Comparison of ENCODE assay signal across 10 mouse cellular contexts in the genomic region with DNA sequence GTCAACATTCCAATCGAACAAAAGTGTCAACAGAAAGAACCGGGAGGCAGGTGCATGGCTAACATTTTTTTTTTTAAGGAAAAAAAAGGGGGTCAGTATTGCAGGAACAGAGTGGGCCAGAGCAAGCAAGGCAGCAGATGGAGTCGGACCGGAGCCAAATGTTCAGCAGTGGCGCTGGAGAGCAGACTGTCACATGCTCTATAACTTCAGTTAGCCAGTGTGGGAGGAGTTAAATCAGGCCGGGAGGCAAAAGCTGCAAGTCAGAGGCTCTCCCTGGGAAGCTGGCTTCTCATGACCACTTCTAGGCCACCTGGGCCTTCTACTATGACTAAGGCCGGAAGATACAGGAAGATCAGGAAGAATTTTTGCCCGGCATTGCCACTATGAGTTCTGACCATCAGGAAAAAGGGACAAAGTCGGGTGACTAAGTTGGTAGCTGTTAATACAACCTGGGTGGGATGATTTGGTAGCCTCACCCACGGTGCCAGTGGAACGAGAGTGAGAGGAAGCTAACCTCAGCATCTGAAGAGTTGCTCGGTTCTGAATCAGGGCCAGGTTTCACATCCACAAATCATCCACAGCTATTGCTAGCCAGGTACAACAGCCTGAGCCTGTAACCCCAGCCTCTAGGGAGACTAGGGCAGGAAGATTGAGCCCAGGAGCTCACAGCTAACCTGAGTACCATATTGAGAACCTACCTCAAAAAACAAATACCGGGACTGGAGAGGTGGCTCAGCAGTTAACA. TPM values are rescaled to one million over a fixed set of nuclear protein-coding genes. Genes with fewer than 3 reads are reported as not detected.
DNase-seq lines count a peak whose midpoint lies in the region; ATAC-seq and TF ChIP-seq lines count a peak whose summit lies in the region.
"Had no signal": no experiment of that assay in that cellular context is flagged by ENCODE, and none has a peak within 500 bp of the region (broad histone marks: within the 10 kb centered on the region; RNA-seq: fewer than 3 reads in every experiment).

No protein-coding gene starts in this region.

- H3K27me3 ChIP-seq in lung, postnatal 0 days (replicated peaks; ENCODE audit: insufficient read depth, low read length), result no peaks in the 10 kb centered on the region
- no peaks in the 10 kb centered on the region for H3K27me3 ChIP-seq in kidney, postnatal 0 days (ENCODE audit: insufficient read depth, low read length)

- TF ChIP-seq EP300 in lung, postnatal 0 days (IDR thresholded peaks at IDR 0.05), result no peak

- peak; percentile 32 for DNase-seq in adrenal gland, postnatal 25 days
- no peak for DNase-seq in adrenal gland, adult (ENCODE audit: inconsistent age in 2 of 2, low spot score in 1 of 2)
- DNase-seq in lung, postnatal 0 days (ENCODE audit: low spot score), result peak; percentile 40
- DNase-seq in lung, adult 18-20 months, result no peak
- peak; percentile 40 for DNase-seq in kidney, postnatal 0 days (ENCODE audit: low spot score)
- DNase-seq in right cerebral cortex, postnatal 10 days (ENCODE audit: low spot score in 2 of 2), result peak; percentile 79 to 81
- DNase-seq in c-Kit-positive CD71-positive TER-119-positive erythroid progenitor cells, embryonic 14.5 days (ENCODE audit: low spot score), result no peak

- H3K36me3 ChIP-seq in lung, postnatal 0 days (ENCODE audit: insufficient read depth, low read length), result no peaks in the 10 kb centered on the region
- no peaks in the 10 kb centered on the region for H3K36me3 ChIP-seq in kidney, postnatal 0 days (ENCODE audit: insufficient read depth, low read length)

- no peak overlapping the region for H3K27ac ChIP-seq in lung, postnatal 0 days (ENCODE audit: low read length)
- H3K27ac ChIP-seq in kidney, postnatal 0 days, result no peak overlapping the region

- no peaks in the 10 kb centered on the region for H3K4me1 ChIP-seq in lung, postnatal 0 days (ENCODE audit: insufficient read depth, low read depth, low read length)
- no peaks in the 10 kb centered on the region for H3K4me1 ChIP-seq in kidney, postnatal 0 days (replicated peaks; ENCODE audit: insufficient read depth, low read length)

- no peak overlapping the region for H3K4me2 ChIP-seq in lung, postnatal 0 days (replicated peaks; ENCODE audit: low read depth, low read length)
- H3K4me2 ChIP-seq in kidney, postnatal 0 days (ENCODE audit: low read length), result no peak overlapping the region

- peak; percentile 5; the same call in 1 of the 2 replicates for TF ChIP-seq CTCF in lung, postnatal 0 days (IDR thresholded peaks at IDR 0.05)
- TF ChIP-seq CTCF in kidney, postnatal 0 days (IDR thresholded peaks at IDR 0.05; ENCODE audit: low read depth), result no peak

- no peak for ATAC-seq in lung, postnatal 0 days
- ATAC-seq in kidney, postnatal 0 days (replicated peaks; ENCODE audit: low FRiP score, low read depth), result no peak
- no peak for ATAC-seq in activated CD4-positive, CD25-positive, alpha-beta regulatory T cell, adult 4 months

- WGBS in lung, postnatal 0 days, result 67% methylated on average over 13 of the region's 13 CpGs
- 65% methylated on average over 13 of the region's 13 CpGs for WGBS in kidney, postnatal 0 days

- no peak overlapping the region for H3K9ac ChIP-seq in lung, postnatal 0 days (replicated peaks; ENCODE audit: low read depth)
- no peak overlapping the region for H3K9ac ChIP-seq in kidney, postnatal 0 days (ENCODE audit: low read depth, low read length)

- H3K9me3 ChIP-seq in lung, postnatal 0 days (ENCODE audit: low read length), result no peaks in the 10 kb centered on the region
- no peaks in the 10 kb centered on the region for H3K9me3 ChIP-seq in kidney, postnatal 0 days (replicated peaks; ENCODE audit: low read length)

- H3K4me3 ChIP-seq in lung, postnatal 0 days (ENCODE audit: low read depth, low read length), result no peak overlapping the region
- H3K4me3 ChIP-seq in kidney, postnatal 0 days (replicated peaks; ENCODE audit: low read depth, low read length), result no peak overlapping the region

RNA-seq across cellular contexts. Expression of a gene that starts 21.9 kb away (rescaled TPM):
- not detected in 2 replicates for total RNA-seq in adrenal gland, postnatal 25 days (2021)
- polyA plus RNA-seq in lung, postnatal 0 days (2015; fragmentation: Nextera tagmentation; extraction: Ambion mirVana), result not detected in 2 replicates
- 0.43 TPM in 1 of 2 replicates, not detected in the other for polyA plus RNA-seq in kidney, postnatal 0 days (2015; fragmentation: Nextera tagmentation; extraction: Ambion mirVana)
- polyA plus RNA-seq in activated CD4-positive, CD25-positive, alpha-beta regulatory T cell, adult 4 months (2017; shearing (Covaris generic)), result not detected
- total RNA-seq: layer of hippocampus, adult 18-20 months had no signal
- polyA plus RNA-seq: neural tube, embryonic 14.5 days had no signal

RNA-seq across cellular contexts. Expression of a gene that starts 22.5 kb away (rescaled TPM):
- 47.2 and 52.3 TPM in 2 replicates for total RNA-seq in adrenal gland, postnatal 25 days (2021)
- polyA plus RNA-seq in lung, postnatal 0 days (2015; fragmentation: Nextera tagmentation; extraction: Ambion mirVana), result 33.5 and 34.5 TPM in 2 replicates
- polyA plus RNA-seq in kidney, postnatal 0 days (2015; fragmentation: Nextera tagmentation; extraction: Ambion mirVana), result 36.5 and 40.2 TPM in 2 replicates
- polyA plus RNA-seq in activated CD4-positive, CD25-positive, alpha-beta regulatory T cell, adult 4 months (2017; shearing (Covaris generic)), result 10 to 100 TPM; 23.2 to 30.5 TPM

Comparison
In these comparisons a context has a peak if more than half of its experiments do, and no peak if none do; other contexts are left out.
1. DNase-seq: peak in adrenal gland, postnatal 25 days (single experiment), lung, postnatal 0 days (single experiment), kidney, postnatal 0 days (single experiment) and right cerebral cortex, postnatal 10 days (2 of 2); none in adrenal gland, adult (0 of 2), lung, adult 18-20 months (0 of 2) and c-Kit-positive CD71-positive TER-119-positive erythroid progenitor cells, embryonic 14.5 days (single experiment).